Mouse (Mus musculus) G1E (cell line): Measurements from ENCODE around the gene Lzts3.

ENCODE experiments used
- CTCF ChIP-seq: IDR thresholded peaks from 2 replicates; pipeline ENCODE4 v1.5.1; 2012; ENCODE audit warnings: low read depth, low read length, inconsistent platforms, mixed read lengths
- GATA1 ChIP-seq: IDR thresholded peaks from 2 replicates; pipeline ENCODE4 v1.6.1; 2012; ENCODE audit warnings: borderline replicate concordance, low read length, inconsistent platforms, mixed read lengths

DNA sequence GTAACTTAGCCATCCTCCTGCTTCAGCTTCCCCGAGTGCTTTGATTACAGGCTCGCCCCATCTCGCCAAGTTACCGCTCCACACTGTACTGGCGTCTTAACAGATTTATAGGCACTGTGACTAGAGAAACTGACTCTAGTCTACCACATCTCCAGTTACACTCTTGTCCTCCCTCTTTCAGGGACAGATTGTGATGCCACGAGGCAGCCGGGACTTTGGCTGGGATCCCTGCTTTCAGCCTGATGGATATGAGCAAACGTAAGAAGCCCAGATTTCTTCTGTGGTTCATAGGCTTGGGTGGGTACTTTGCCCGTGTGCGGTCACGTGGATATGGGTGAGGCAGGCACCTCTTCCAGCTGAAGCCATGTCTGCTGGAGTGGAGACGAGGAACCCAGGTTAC is 36.6 kb upstream of the Lzts3 start:
- TF ChIP-seq CTCF = no peak
- no peak for TF ChIP-seq GATA1
